Mouse (Mus musculus) midbrain, embryonic 11.5 days (tissue): ENCODE measurements around the gene Celsr1. TPM values are rescaled to one million over a fixed set of nuclear protein-coding genes. Genes with fewer than 3 reads are reported as not detected.
A peak's percentile ranks its signal among the peaks of the same experiment; 100 is the strongest.
"Not testable (repeated sequence)": the region's sequence is repeated elsewhere in the genome, so short reads cannot be mapped to it uniquely, and the experiment has no call there.

ENCODE experiments used
- ATAC-seq: fragments of 200-750 bp; cut with Nextera tagmentation; 2 replicates; pipeline ENCODE4 v1.8.0; 2017; ENCODE audit warnings: moderate TSS enrichment, moderate library complexity; ENCODE audit not compliant: low FRiP score
- DNase-seq: peaks from one replicate; pipeline ENCODE4 v3.0.0; 2015; ENCODE audit warnings: low spot score; ENCODE audit errors: missing footprints
- H3K27ac ChIP-seq: fragments of 300-500 bp; sonication (generic); 2 replicates; pipeline ENCODE4 v1.5.1; 2014; ENCODE audit warnings: low read depth, low read length
- H3K27me3 ChIP-seq: fragments of 300-500 bp; sonication (generic); 2 replicates; pipeline ENCODE4 v1.6.1; 2014; ENCODE audit warnings: mild to moderate bottlenecking, low read length, moderate library complexity, mixed read lengths; ENCODE audit not compliant: control insufficient read depth, insufficient read depth
- H3K36me3 ChIP-seq: fragments of 300-500 bp; sonication (generic); 2 replicates; pipeline ENCODE4 v1.6.1; 2014; ENCODE audit warnings: mild to moderate bottlenecking, low read length, moderate library complexity, mixed read lengths; ENCODE audit not compliant: control insufficient read depth, insufficient read depth
- H3K4me1 ChIP-seq: fragments of 300-500 bp; sonication (generic); 2 replicates; pipeline ENCODE4 v1.6.1; 2014; ENCODE audit warnings: low read length; ENCODE audit not compliant: control insufficient read depth, insufficient read depth
- H3K4me2 ChIP-seq: fragments of 300-500 bp; sonication (generic); 2 replicates; pipeline ENCODE4 v1.6.1; 2014; ENCODE audit warnings: mild to moderate bottlenecking, moderate library complexity
- H3K4me3 ChIP-seq: fragments of 300-500 bp; sonication (generic); 2 replicates; pipeline ENCODE4 v1.5.1; 2014; ENCODE audit warnings: low read depth, low read length
- H3K9ac ChIP-seq: fragments of 300-500 bp; sonication (generic); 2 replicates; pipeline ENCODE4 v1.6.1; 2014; ENCODE audit warnings: low read length
- H3K9me3 ChIP-seq: fragments of 300-500 bp; sonication (generic); 2 replicates; pipeline ENCODE4 v1.6.1; 2016; ENCODE audit warnings: low read length; ENCODE audit not compliant: control insufficient read depth
- WGBS: fragments of 180-500 bp; shearing (Covaris S2); extraction: QIAGEN DNeasy Blood & Tissue Kit; methylation state at CpG from one replicate; pipeline ENCODE4 v1.1.7; 2014; 5-methylcytosine and 5-hydroxymethylcytosine counted together
- polyA plus RNA-seq: library from polyadenylated mRNA; unstranded; fragments of >200 nt; fragmentation: Nextera tagmentation; extraction: Ambion mirVana; gene quantifications from 2 replicates; pipeline ENCODE4 v1.2.1, GENCODE M21; 2014

Celsr1 gene
- polyA plus RNA-seq, 1 experiment from 2014 or later: 4.9 TPM

- Histone ChIP-seq H3K36me3 (peaks cover 38% of the 10 kb centered on the region), H3K4me2 (no peak overlapping the region), H3K27me3 (no peaks in the 10 kb centered on the region), H3K4me1 (no peaks in the 10 kb centered on the region), H3K4me3 (no peak overlapping the region), H3K9me3 (no peaks in the 10 kb centered on the region), H3K9ac (no peak overlapping the region), H3K27ac (no peak overlapping the region)
- ATAC-seq: peak; percentile 24; the same call in 1 of the 2 replicates
- WGBS: 70% methylated on average over 6 of the region's 6 CpGs
- DNase-seq: peak; percentile 91
Observed at GRCm38 (mm10) chr15:85867696-85868095, 165.9 kb downstream of the Celsr1 start.

GRCm38 (mm10) chr15:85865913-85866312 is 167.7 kb downstream of the Celsr1 start:
- H3K9me3 ChIP-seq, H3K4me3 ChIP-seq, DNase-seq, H3K27ac ChIP-seq, H3K9ac ChIP-seq, H3K27me3 ChIP-seq, ATAC-seq, H3K4me2 ChIP-seq, H3K4me1 ChIP-seq: not testable (repeated sequence)
- H3K36me3 ChIP-seq: peaks cover 31% of the 10 kb centered on the region
- 91% methylated on average over 7 of the region's 7 CpGs for WGBS

GRCm38 (mm10) chr15:85859490-85860031 is 174.0 kb downstream of the Celsr1 start, which contains the start of gene Gtse1:
Gene Gtse1 (plus strand): TSS chr15:85859745.
- H3K4me2 ChIP-seq: peak within 1 kb of the TSS; percentile 73
- ATAC-seq: peak; percentile 98
- H3K4me3 ChIP-seq: peak within 1 kb of the TSS; percentile 82
- H3K4me1 ChIP-seq: peaks cover 17% of the 10 kb centered on the region
- peak; percentile 98 for DNase-seq
- peak within 1 kb of the TSS; percentile 77 for H3K9ac ChIP-seq
- H3K27ac ChIP-seq: peak within 1 kb of the TSS; percentile 1
- H3K36me3 ChIP-seq: peaks cover 7% of the 10 kb centered on the region
- no peaks in the 10 kb centered on the region for H3K9me3 ChIP-seq
- WGBS: under 1% methylated on average over 42 of the region's 42 CpGs
- no peaks in the 10 kb centered on the region for H3K27me3 ChIP-seq

- DNase-seq: no peak
Observed at GRCm38 (mm10) chr15:85858980-85859489, 174.5 kb downstream of the Celsr1 start.

GRCm38 (mm10) chr15:85851656-85852392 is 181.8 kb downstream of the Celsr1 start:
- Histone ChIP-seq H3K4me3 (no peak overlapping the region), H3K9me3 (no peaks in the 10 kb centered on the region), H3K4me1 (no peaks in the 10 kb centered on the region), H3K9ac (no peak overlapping the region), H3K27ac (no peak overlapping the region), H3K4me2 (no peak overlapping the region), H3K36me3 (no peaks in the 10 kb centered on the region), H3K27me3 (no peaks in the 10 kb centered on the region)
- ATAC-seq (no peak), DNase-seq (no peak)
- WGBS: 81% methylated on average over 12 of the region's 12 CpGs

More at GRCm38 (mm10) chr15:85858980-85859489, 174.5 kb downstream of the Celsr1 start:
- Histone ChIP-seq H3K4me2 (peak overlapping the region; percentile 54), H3K27ac (no peak overlapping the region; the same call in 1 of the 2 replicates), H3K4me1 (peaks cover 17% of the 10 kb centered on the region), H3K9ac (peak overlapping the region; percentile 72), H3K36me3 (peaks cover 7% of the 10 kb centered on the region), H3K4me3 (peak overlapping the region; percentile 82), H3K27me3 (no peaks in the 10 kb centered on the region), H3K9me3 (no peaks in the 10 kb centered on the region)
- 12% methylated on average over 15 of the region's 15 CpGs for WGBS
- ATAC-seq: 0 out of 2 replicates have a peak, but pooled peaks have one; percentile 28

Other genes starting within 250 kb of the Celsr1 start
- gene Cdpf1, start 222.1 kb downstream of the Celsr1 start, polyA plus RNA-seq: 18.1 and 21.8 TPM in 2 replicates
- 0.07 and 0.15 TPM in 2 replicates for gene Pkdrej, start 212.0 kb downstream of the Celsr1 start, polyA plus RNA-seq
- gene Ttc38, start 201.5 kb downstream of the Celsr1 start, polyA plus RNA-seq: 1.9 and 2.4 TPM in 2 replicates
- gene Gtse1, start 174.0 kb downstream of the Celsr1 start, polyA plus RNA-seq: 38.6 and 43.7 TPM in 2 replicates
- 29.9 and 33.5 TPM in 2 replicates for gene Trmu, start 154.5 kb downstream of the Celsr1 start, polyA plus RNA-seq
- 7.8 and 8.9 TPM in 2 replicates for gene Gramd4, start 23.9 kb upstream of the Celsr1 start, polyA plus RNA-seq
- 17.3 and 19.9 TPM in 2 replicates for gene Cerk, start 152.4 kb upstream of the Celsr1 start, polyA plus RNA-seq
- 6.7 and 8.1 TPM in 2 replicates for gene Tbc1d22a, start 180.7 kb upstream of the Celsr1 start, polyA plus RNA-seq